Mouse (Mus musculus) liver, embryonic 16.5 days (tissue): ENCODE measurements around the gene Stxbp1. TPM values are rescaled to one million over a fixed set of nuclear protein-coding genes. Genes with fewer than 3 reads are reported as not detected.

Experiments used
- ATAC-seq: fragments of 200-750 bp; cut with Nextera tagmentation; 2 replicates; pipeline ENCODE4 v1.8.0; 2017; ENCODE audit warnings: low read depth, mild to moderate bottlenecking, moderate number of reproducible peaks, moderate library complexity
- H3K27ac ChIP-seq: fragments of 300-500 bp; sonication (generic); 2 replicates; pipeline ENCODE4 v1.5.1; 2014; ENCODE audit warnings: mild to moderate bottlenecking, low read length
- H3K27me3 ChIP-seq: fragments of 300-500 bp; sonication (generic); 2 replicates; pipeline ENCODE4 v1.6.1; 2014; ENCODE audit warnings: low read depth, low read length, mixed read lengths; ENCODE audit not compliant: control insufficient read depth, insufficient read depth
- H3K36me3 ChIP-seq: fragments of 300-500 bp; sonication (generic); 2 replicates; pipeline ENCODE4 v1.6.1; 2014; ENCODE audit warnings: mild to moderate bottlenecking; ENCODE audit not compliant: control insufficient read depth, insufficient read depth
- H3K4me1 ChIP-seq: fragments of 300-500 bp; sonication (generic); 2 replicates; pipeline ENCODE4 v1.6.1; 2014; ENCODE audit warnings: low read depth, low read length, mixed read lengths; ENCODE audit not compliant: control insufficient read depth
- H3K4me2 ChIP-seq: fragments of 300-500 bp; sonication (generic); 2 replicates; pipeline ENCODE4 v1.6.1; 2014; ENCODE audit warnings: low read depth, low read length, mixed read lengths
- H3K4me3 ChIP-seq: fragments of 300-500 bp; sonication (generic); 2 replicates; pipeline ENCODE4 v1.5.1; 2014; ENCODE audit warnings: low read depth, mild to moderate bottlenecking, low read length
- H3K9ac ChIP-seq: fragments of 300-500 bp; sonication (generic); 2 replicates; pipeline ENCODE4 v1.6.1; 2014; ENCODE audit warnings: low read depth, low read length
- H3K9me3 ChIP-seq: fragments of 300-500 bp; sonication (generic); replicated peaks from 2 replicates; pipeline ENCODE4 v1.6.1; 2016; ENCODE audit warnings: low read length; ENCODE audit not compliant: control insufficient read depth
- WGBS: fragments of 180-500 bp; shearing (Covaris S2); extraction: QIAGEN DNeasy Blood & Tissue Kit; methylation state at CpG from one replicate; pipeline ENCODE4 v1.1.7; 2014; ENCODE audit not compliant: insufficient replicate concordance; 5-methylcytosine and 5-hydroxymethylcytosine counted together
- polyA plus RNA-seq: library from polyadenylated mRNA; unstranded; fragments of >200 nt; fragmentation: Nextera tagmentation; extraction: Ambion mirVana; gene quantifications from 2 replicates; pipeline ENCODE4 v1.2.1, GENCODE M21; 2015

Gene Stxbp1
- polyA plus RNA-seq, 1 experiment from 2014 or later = 2.9 TPM

DNA sequence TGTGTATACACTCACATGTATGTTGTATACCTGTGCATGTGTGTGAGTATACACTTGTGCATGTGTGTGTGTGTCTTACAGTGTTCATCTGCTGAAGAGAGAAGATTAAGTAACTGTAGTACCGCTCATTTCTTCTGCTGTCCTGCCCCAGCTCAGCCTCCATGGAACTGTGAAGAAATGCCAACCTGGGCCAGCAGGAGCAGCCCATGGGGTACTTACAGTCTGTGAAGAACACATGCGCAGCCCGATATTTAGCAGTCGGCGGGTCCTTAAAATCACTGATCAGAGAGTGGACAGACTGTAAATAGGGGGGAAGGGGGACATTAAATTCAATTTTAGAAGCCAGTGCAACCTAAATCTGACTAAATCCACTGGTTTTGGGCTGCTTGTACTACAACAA lies 28.8 kb downstream of the Stxbp1 start:
- WGBS = 90% methylated on average over 5 of the region's 5 CpGs
- Histone ChIP-seq H3K36me3 (no peaks in the 10 kb centered on the region), H3K27ac (no peak overlapping the region), H3K9me3 (no peaks in the 10 kb centered on the region), H3K4me2 (no peak overlapping the region), H3K4me3 (no peak overlapping the region), H3K27me3 (no peaks in the 10 kb centered on the region), H3K4me1 (no peaks in the 10 kb centered on the region), H3K9ac (no peak overlapping the region)
- no peak for ATAC-seq

DNA sequence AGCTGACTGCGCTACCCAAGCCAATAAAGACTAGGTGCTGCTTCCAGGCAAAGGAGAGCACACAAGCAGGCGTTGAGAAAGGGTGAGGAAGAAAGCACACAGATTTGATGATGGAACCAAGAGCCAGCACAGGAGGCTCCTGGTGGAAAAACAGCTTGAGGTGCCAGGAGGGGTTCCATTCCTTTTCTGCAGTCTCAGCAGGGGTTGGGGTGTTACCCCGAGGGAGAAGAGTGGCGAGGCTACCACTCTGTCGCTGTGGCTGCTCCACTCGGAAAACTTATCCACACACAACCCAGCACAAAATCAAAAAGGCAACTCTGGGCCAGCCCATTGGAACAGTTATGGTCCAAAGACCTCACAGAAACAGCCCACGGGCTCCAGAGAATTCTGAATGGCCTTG lies 29.5 kb downstream of the Stxbp1 start:
- no peaks in the 10 kb centered on the region for H3K27me3 ChIP-seq
- H3K27ac ChIP-seq = no peak overlapping the region
- no peaks in the 10 kb centered on the region for H3K4me1 ChIP-seq
- H3K36me3 ChIP-seq = no peaks in the 10 kb centered on the region
- no peaks in the 10 kb centered on the region for H3K9me3 ChIP-seq
- no peak overlapping the region for H3K9ac ChIP-seq
- H3K4me3 ChIP-seq = no peak overlapping the region
- 68% methylated on average over 7 of the region's 7 CpGs for WGBS
- no peak for ATAC-seq
- H3K4me2 ChIP-seq = no peak overlapping the region

DNA sequence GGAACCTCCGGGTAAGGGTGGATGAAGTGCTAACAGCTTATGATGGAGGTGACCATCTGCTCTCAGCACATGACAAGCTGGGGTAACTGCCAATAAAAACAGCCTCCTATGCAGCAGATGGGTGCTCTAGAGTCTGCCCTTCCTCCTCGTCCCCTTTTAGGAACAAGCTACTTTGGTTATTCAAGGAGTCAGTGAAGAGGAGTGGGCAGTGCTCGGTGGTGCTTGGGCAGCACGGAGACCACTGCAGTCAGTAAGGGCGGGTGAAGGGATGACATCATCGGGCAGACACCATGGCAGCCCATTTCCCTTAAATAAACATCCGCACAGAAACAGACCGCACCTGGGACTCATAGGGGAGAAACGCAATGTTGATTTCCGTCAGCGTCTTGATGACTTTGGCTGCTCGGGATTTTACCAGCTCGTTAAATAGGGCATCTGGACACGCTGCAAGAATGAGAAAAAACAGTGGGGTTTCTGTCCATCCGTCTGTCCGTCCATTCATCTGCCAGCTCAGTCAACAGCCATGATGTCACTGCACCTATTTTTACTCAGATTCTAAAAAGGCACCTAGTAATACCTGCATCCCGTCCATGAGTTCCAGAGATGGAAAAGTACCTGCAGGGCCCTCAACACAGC lies 30.0 kb downstream of the Stxbp1 start:
- 63% methylated on average over 17 of the region's 17 CpGs for WGBS
- H3K4me2 ChIP-seq = no peak overlapping the region
- ATAC-seq = no peak

DNA sequence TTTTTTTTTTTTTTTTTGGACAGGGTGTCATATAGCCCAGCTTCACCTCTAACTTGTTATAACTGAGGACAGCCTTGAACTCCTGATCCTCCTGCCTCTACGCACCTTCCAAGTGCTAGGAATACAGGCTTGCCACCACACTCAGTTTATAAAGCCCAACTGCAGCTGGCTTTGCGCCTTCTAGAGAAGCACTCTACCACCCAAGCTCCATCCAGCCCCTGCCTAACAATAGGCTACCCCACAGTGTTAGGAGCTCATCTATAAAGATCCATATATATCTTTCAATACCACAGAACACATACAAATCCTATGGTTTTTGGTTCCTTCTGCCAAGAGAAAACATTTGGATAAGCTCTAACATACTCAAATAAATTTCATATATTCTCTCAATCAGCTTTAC lies 30.5 kb downstream of the Stxbp1 start:
- 79% methylated on average over 2 of the region's 2 CpGs for WGBS
- no peaks in the 10 kb centered on the region for H3K36me3 ChIP-seq
- no peak overlapping the region for H3K27ac ChIP-seq
- H3K9ac ChIP-seq = no peak overlapping the region
- H3K9me3 ChIP-seq = no peaks in the 10 kb centered on the region
- no peak for ATAC-seq
- no peak overlapping the region for H3K4me3 ChIP-seq
- no peaks in the 10 kb centered on the region for H3K27me3 ChIP-seq
- H3K4me2 ChIP-seq = no peak overlapping the region
- no peaks in the 10 kb centered on the region for H3K4me1 ChIP-seq

More for the DNA sequence above, 30.0 kb downstream of the Stxbp1 start:
- no peak overlapping the region for H3K4me3 ChIP-seq
- no peak overlapping the region for H3K9ac ChIP-seq
- no peaks in the 10 kb centered on the region for H3K27me3 ChIP-seq
- H3K36me3 ChIP-seq = no peaks in the 10 kb centered on the region
- no peaks in the 10 kb centered on the region for H3K4me1 ChIP-seq
- no peaks in the 10 kb centered on the region for H3K9me3 ChIP-seq
- H3K27ac ChIP-seq = no peak overlapping the region

DNA sequence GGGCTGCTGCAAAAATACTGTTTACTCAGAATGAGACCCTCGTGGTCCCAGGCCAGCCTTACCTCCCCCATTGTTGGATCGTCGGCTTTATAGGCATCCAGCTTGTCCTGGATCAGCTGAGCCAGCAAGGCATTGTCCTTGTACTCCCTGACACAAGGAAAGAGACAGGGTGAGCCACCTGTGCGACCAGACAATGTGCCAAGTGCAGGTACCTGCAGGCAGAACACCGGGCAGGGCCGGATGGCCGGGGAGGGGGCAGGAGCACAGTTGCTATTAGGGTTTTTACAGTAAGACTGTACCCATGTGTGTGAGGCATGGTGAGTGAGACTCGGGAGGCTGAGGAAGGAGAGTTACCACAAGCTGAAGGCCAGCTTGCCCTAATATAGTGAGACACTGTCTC lies 35.1 kb downstream of the Stxbp1 start:
- H3K9ac ChIP-seq = no peak overlapping the region
- H3K4me1 ChIP-seq = no peaks in the 10 kb centered on the region
- no peak for ATAC-seq
- no peaks in the 10 kb centered on the region for H3K36me3 ChIP-seq
- H3K4me3 ChIP-seq = no peak overlapping the region
- H3K27me3 ChIP-seq = no peaks in the 10 kb centered on the region
- H3K9me3 ChIP-seq = no peaks in the 10 kb centered on the region
- H3K4me2 ChIP-seq = no peak overlapping the region
- WGBS = 58% methylated on average over 8 of the region's 8 CpGs
- no peak overlapping the region for H3K27ac ChIP-seq

DNA sequence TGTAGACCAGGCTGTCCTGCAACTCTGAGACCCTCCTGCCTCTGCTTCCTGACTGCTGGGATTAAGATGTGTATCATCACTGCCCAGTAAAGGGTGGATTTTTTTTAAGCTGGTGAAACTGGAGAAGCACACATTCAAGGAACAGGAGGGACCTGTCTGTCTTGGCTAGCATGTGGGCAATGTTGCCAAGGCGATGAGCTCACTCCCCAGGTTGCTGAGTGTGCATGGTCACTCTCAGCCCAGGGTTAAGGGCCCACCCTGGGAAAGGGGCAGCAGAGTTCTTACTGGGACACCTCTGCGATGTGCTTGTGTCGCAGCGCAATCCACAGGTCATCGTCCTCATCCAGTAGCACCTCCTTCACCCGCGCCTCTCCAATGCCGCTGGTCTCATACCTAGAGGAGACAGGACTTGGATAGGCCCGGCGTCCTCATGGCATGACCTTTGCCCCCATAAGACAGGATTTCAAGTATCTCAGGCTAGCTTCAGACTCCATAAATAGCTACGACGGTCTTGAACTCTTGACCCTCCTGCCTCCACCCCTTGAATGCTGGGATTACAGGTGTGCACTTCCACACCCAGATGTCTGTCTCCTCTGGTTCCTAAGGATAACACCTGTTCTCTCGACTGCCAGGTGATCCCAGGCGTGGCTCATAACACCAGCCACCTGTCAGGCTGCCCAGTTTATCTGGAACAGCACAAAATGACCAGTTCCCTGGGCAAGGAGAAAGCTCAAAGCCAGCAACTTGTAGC lies 38.1 kb downstream of the Stxbp1 start:
- no peaks in the 10 kb centered on the region for H3K9me3 ChIP-seq
- no peaks in the 10 kb centered on the region for H3K4me1 ChIP-seq
- no peak overlapping the region for H3K27ac ChIP-seq
- H3K4me3 ChIP-seq = no peak overlapping the region
- no peak overlapping the region for H3K4me2 ChIP-seq
- 80% methylated on average over 14 of the region's 14 CpGs for WGBS
- H3K27me3 ChIP-seq = no peaks in the 10 kb centered on the region
- H3K36me3 ChIP-seq = no peaks in the 10 kb centered on the region
- no peak for ATAC-seq
- H3K9ac ChIP-seq = no peak overlapping the region

DNA sequence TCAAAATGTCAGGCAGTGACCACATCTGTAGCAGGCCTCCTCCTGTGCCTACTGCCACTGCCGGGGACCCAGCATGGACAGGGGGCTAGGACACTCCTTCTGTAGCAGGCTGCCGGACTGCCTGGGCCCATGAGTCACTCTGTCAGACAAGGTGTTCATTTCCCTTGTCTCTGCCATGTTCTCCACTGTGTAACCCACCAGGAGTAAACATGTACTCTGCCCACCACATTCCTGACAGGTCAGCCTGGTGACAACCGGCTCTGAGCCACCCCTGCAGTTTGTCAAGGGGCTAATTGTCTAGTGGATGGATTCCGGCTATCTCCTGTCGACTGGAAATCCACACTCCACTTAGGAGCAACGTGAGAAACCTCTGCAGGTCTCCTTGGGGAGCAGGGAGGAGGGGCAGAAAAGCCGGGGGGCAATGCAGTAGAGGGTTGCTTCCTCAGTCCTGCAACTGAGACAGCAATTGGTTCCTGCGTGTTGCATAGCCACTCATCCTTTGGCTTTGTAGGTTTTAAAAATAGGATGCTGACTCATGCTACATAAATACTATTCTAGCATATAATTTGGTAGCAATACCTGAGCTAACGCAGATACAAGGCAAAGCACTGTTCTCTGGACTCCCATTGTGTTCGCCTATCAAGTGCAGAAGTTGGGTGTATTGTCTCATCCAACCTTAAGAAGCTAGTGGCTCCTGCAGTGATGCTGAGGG lies 48.6 kb downstream of the Stxbp1 start:
- Histone ChIP-seq H3K9ac (no peak overlapping the region), H3K27ac (no peak overlapping the region), H3K4me3 (no peak overlapping the region), H3K27me3 (no peaks in the 10 kb centered on the region), H3K36me3 (no peaks in the 10 kb centered on the region), H3K4me2 (no peak overlapping the region), H3K9me3 (no peaks in the 10 kb centered on the region), H3K4me1 (no peaks in the 10 kb centered on the region)
- WGBS = 54% methylated on average over 10 of the region's 10 CpGs
- ATAC-seq = no peak; the same call in 1 of the 2 replicates

DNA sequence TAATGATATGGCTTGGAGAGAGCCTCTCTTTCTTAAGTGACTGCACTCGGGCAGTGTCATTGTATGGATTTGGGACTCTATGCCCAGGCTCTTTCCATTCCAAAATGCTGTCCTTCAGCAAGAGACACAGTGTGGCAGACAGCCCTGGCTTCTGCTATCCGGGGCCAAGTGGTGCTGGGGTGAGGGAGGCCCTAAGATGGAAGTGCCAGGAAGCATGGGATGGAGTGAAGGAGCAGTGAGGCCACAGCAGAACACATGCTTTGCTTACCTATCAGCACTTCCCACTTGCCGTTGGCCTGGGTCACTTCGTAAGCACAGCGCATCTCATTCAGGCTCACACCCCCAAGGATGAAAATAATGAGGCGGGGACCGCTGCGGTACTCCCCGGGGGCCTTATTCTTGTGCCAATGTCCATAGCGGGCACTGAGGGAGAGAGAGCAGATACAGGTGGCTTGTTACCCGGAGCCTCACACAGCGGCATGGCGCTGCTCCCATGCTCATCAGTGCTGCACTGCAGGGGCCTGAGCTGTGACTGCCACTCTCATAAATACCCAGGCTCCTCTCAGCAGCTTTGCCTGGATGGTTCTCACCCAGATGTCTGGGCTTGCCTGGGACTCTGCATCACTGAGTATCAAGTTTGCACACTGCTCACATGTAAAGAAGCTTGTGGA lies 51.2 kb downstream of the Stxbp1 start:
- no peaks in the 10 kb centered on the region for H3K4me1 ChIP-seq
- H3K9ac ChIP-seq = no peak overlapping the region
- no peak for ATAC-seq
- no peak overlapping the region for H3K4me3 ChIP-seq
- H3K36me3 ChIP-seq = no peaks in the 10 kb centered on the region
- H3K27me3 ChIP-seq = no peaks in the 10 kb centered on the region
- 82% methylated on average over 13 of the region's 13 CpGs for WGBS
- H3K27ac ChIP-seq = no peak overlapping the region
- no peaks in the 10 kb centered on the region for H3K9me3 ChIP-seq
- no peak overlapping the region for H3K4me2 ChIP-seq
